Mouse (Mus musculus): ENCODE measurements around the gene Trub1. TPM values are rescaled to one million over a fixed set of nuclear protein-coding genes. Genes with fewer than 3 reads are reported as not detected.
A peak's percentile ranks its signal among the peaks of the same experiment; 100 is the strongest.

Trub1 gene
- total RNA-seq, 2 experiments from 2014 or later: 18.5 to 18.8 TPM

- no peak for DNase-seq (ENCODE audit: low spot score in 2 of 2)
Measured at GRCm38 (mm10) chr19:57491030-57491429, 38.3 kb downstream of the Trub1 start.

- no peak for DNase-seq (ENCODE audit: low spot score in 2 of 2)
Measured at GRCm38 (mm10) chr19:57494020-57494419, 41.3 kb downstream of the Trub1 start.

- DNase-seq (ENCODE audit: low spot score in 2 of 2): no peak
Measured at GRCm38 (mm10) chr19:57498110-57498743, 45.5 kb downstream of the Trub1 start.

- DNase-seq (ENCODE audit: low spot score in 2 of 2): no peak
Measured at GRCm38 (mm10) chr19:57498884-57499410, 46.2 kb downstream of the Trub1 start.

- no peak for DNase-seq (ENCODE audit: low spot score in 2 of 2)
Measured at GRCm38 (mm10) chr19:57500254-57500653, 47.5 kb downstream of the Trub1 start.

- DNase-seq (ENCODE audit: low spot score in 2 of 2): no peak
Measured at GRCm38 (mm10) chr19:57503144-57503543, 50.4 kb downstream of the Trub1 start.

GRCm38 (mm10) chr19:57505048-57505932 lies 52.6 kb downstream of the Trub1 start:
- DNase-seq (ENCODE audit: low spot score in 2 of 2): no peak

GRCm38 (mm10) chr19:57506591-57506990 lies 53.9 kb downstream of the Trub1 start:
- no peak for DNase-seq (ENCODE audit: low spot score in 2 of 2)

GRCm38 (mm10) chr19:57508261-57508788 lies 55.6 kb downstream of the Trub1 start:
- DNase-seq (ENCODE audit: low spot score in 2 of 2): no peak

GRCm38 (mm10) chr19:57509758-57510319 lies 57.1 kb downstream of the Trub1 start:
- no peak for DNase-seq (ENCODE audit: low spot score in 2 of 2)

GRCm38 (mm10) chr19:57510836-57511235 lies 58.1 kb downstream of the Trub1 start:
- DNase-seq (ENCODE audit: low spot score in 2 of 2): no peak

- DNase-seq (ENCODE audit: low spot score in 2 of 2): peak; percentile 41 to 43
Measured at GRCm38 (mm10) chr19:57513123-57513522, 60.4 kb downstream of the Trub1 start.

- no peak for DNase-seq (ENCODE audit: low spot score in 2 of 2)
Measured at GRCm38 (mm10) chr19:57521721-57522120, 69.0 kb downstream of the Trub1 start.

- no peak for DNase-seq (ENCODE audit: low spot score in 2 of 2)
Measured at GRCm38 (mm10) chr19:57523363-57523762, 70.7 kb downstream of the Trub1 start.

GRCm38 (mm10) chr19:57525693-57526092 lies 73.0 kb downstream of the Trub1 start:
- DNase-seq (ENCODE audit: low spot score in 2 of 2): no peak

GRCm38 (mm10) chr19:57530212-57530611 lies 77.5 kb downstream of the Trub1 start:
- DNase-seq (ENCODE audit: low spot score in 2 of 2): no peak

GRCm38 (mm10) chr19:57534262-57534661 lies 81.5 kb downstream of the Trub1 start:
- DNase-seq (ENCODE audit: low spot score in 2 of 2): no peak

GRCm38 (mm10) chr19:57536512-57536911 lies 83.8 kb downstream of the Trub1 start:
- DNase-seq (ENCODE audit: low spot score in 2 of 2): no peak

- DNase-seq (ENCODE audit: low spot score in 2 of 2): no peak
Measured at GRCm38 (mm10) chr19:57537510-57538182, 84.9 kb downstream of the Trub1 start.

- no peak for DNase-seq (ENCODE audit: low spot score in 2 of 2)
Measured at GRCm38 (mm10) chr19:57540118-57540517, 87.4 kb downstream of the Trub1 start.

Measured in left cerebral cortex, adult 18-20 months (tissue).